Mouse (Mus musculus): ENCODE data around the gene Arf6. TPM values are rescaled to one million over a fixed set of nuclear protein-coding genes. Genes with fewer than 3 reads are reported as not detected.

Arf6 gene
- polyA plus RNA-seq, 1 experiment = 78.0 TPM

DNA sequence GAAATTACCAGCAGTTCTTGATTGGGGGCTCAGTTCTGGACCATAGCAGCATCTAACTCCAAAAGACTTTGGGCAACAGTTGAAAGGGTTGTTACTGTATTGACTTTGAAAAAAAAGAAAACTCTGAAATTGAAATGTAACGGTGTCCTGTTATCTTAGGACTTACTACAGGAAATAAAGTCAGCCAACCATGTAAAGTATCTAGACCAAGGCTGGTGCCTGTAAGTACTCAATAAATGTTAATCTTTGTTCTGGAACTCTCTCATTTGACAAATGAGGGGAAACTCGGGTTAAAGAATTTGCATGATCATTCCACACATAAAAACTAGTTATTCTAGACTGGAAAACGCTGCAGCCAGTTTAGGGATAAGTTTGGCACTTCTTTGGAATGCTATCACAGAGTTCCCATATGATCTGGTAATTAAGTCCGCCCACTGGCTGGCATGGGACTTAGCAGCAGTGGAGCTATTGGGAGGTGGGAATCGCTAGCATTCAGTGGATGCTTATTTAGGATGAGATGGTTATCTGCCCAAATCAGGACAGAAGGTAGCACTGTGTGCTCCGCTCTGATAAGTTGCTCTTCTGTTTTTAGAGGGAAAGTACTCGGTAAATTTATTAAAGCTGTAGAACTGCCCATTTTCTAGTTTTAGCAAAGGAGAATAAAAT, 17.5 kb downstream of the Arf6 start:
- Histone ChIP-seq H3K27me3 (ENCODE audit: control insufficient read depth, insufficient read depth, low read length, poor library complexity, severe bottlenecking) (no peaks in the 10 kb centered on the region), H3K9me3 (replicated peaks; ENCODE audit: control insufficient read depth, insufficient read depth, low read length, poor library complexity, severe bottlenecking) (no peaks in the 10 kb centered on the region), H3K4me1 (ENCODE audit: control insufficient read depth, insufficient read depth, low read length) (no peaks in the 10 kb centered on the region), H3K27ac (ENCODE audit: insufficient read depth, low read length) (no peak overlapping the region), H3K36me3 (ENCODE audit: control insufficient read depth, insufficient read depth, low read length, poor library complexity, severe bottlenecking) (no peaks in the 10 kb centered on the region), H3K4me3 (ENCODE audit: low read depth, low read length) (no peak overlapping the region), H3K9ac (ENCODE audit: low read depth, poor library complexity, severe bottlenecking) (no peak overlapping the region)
- TF ChIP-seq EP300 (IDR thresholded peaks at IDR 0.05; ENCODE audit: insufficient read depth, low read depth, low read length) (no peak), POLR2A (IDR thresholded peaks at IDR 0.05; ENCODE audit: insufficient read depth, low read length) (no peak), CTCF (IDR thresholded peaks at IDR 0.05; ENCODE audit: low read depth, low read length) (no peak)

DNA sequence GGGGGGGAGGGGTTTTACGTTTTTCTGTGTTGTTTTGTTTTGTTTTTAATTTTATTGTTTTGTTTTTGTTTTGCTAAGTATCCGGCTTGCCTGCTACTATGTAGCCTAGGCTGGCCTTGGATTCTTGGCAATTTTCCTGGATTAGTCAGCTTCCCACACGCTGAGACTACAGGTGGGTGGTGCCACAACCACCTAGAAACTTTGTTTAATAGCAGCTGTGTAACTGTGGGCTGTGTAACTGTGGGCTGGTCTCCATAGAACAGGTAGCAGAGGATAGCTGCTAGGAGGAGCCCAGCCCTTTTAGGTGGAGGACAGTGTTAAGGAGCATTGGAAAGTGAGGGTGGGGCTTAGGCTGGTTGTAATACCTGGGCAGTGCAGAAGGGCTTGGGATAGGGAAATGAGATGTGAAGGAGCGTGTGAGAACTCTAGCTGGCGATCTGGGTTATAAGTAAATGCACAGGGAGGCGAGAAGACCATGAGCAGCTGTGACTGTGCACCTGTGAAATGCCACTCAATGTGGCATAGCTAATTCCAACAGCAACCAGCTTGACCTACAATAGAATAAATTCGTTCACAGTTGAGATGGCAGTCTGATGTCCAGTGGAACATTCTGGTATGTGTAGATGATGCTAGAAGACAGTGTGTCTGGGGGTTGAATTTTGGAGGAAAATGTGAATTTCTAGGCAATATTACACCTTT, 18.2 kb downstream of the Arf6 start:
- no peaks in the 10 kb centered on the region for H3K36me3 ChIP-seq (ENCODE audit: control insufficient read depth, insufficient read depth, low read length, poor library complexity, severe bottlenecking)
- H3K4me3 ChIP-seq (ENCODE audit: low read depth, low read length) = no peak overlapping the region
- no peaks in the 10 kb centered on the region for H3K4me1 ChIP-seq (ENCODE audit: control insufficient read depth, insufficient read depth, low read length)
- no peak for TF ChIP-seq CTCF (IDR thresholded peaks at IDR 0.05; ENCODE audit: low read depth, low read length)
- no peak for TF ChIP-seq POLR2A (IDR thresholded peaks at IDR 0.05; ENCODE audit: insufficient read depth, low read length)
- no peak for TF ChIP-seq EP300 (IDR thresholded peaks at IDR 0.05; ENCODE audit: insufficient read depth, low read depth, low read length)
- no peaks in the 10 kb centered on the region for H3K9me3 ChIP-seq (replicated peaks; ENCODE audit: control insufficient read depth, insufficient read depth, low read length, poor library complexity, severe bottlenecking)
- no peak overlapping the region for H3K27ac ChIP-seq (ENCODE audit: insufficient read depth, low read length)
- H3K27me3 ChIP-seq (ENCODE audit: control insufficient read depth, insufficient read depth, low read length, poor library complexity, severe bottlenecking) = no peaks in the 10 kb centered on the region
- H3K9ac ChIP-seq (ENCODE audit: low read depth, poor library complexity, severe bottlenecking) = no peak overlapping the region

DNA sequence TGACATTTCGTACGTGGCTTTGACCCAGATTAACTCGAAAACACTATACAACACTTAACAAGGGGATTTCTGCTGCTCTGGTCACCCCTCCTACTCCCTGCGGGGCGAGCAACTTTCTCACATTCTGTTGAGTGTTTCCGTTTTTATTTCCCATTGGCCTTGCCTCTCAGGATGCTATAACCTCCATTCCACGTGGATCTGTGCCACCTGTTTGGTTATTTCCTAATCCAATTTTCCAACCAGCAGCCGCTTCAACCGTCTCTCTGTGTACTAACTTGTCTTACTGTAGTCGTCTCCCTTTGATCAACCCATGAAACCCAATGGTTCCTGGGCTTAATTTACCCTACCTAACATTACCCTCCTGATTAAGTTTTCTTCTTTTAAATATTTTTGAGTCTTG, 21.1 kb downstream of the Arf6 start:
- no peaks in the 10 kb centered on the region for H3K4me1 ChIP-seq (ENCODE audit: control insufficient read depth, insufficient read depth, low read length)
- H3K36me3 ChIP-seq (ENCODE audit: control insufficient read depth, insufficient read depth, low read length, poor library complexity, severe bottlenecking) = no peaks in the 10 kb centered on the region
- no peak overlapping the region for H3K9ac ChIP-seq (ENCODE audit: low read depth, poor library complexity, severe bottlenecking)
- H3K27me3 ChIP-seq (ENCODE audit: control insufficient read depth, insufficient read depth, low read length, poor library complexity, severe bottlenecking) = no peaks in the 10 kb centered on the region
- no peak for TF ChIP-seq EP300 (IDR thresholded peaks at IDR 0.05; ENCODE audit: insufficient read depth, low read depth, low read length)
- TF ChIP-seq CTCF (IDR thresholded peaks at IDR 0.05; ENCODE audit: low read depth, low read length) = no peak
- no peak overlapping the region for H3K27ac ChIP-seq (ENCODE audit: insufficient read depth, low read length)
- no peaks in the 10 kb centered on the region for H3K9me3 ChIP-seq (replicated peaks; ENCODE audit: control insufficient read depth, insufficient read depth, low read length, poor library complexity, severe bottlenecking)
- no peak overlapping the region for H3K4me3 ChIP-seq (ENCODE audit: low read depth, low read length)

DNA sequence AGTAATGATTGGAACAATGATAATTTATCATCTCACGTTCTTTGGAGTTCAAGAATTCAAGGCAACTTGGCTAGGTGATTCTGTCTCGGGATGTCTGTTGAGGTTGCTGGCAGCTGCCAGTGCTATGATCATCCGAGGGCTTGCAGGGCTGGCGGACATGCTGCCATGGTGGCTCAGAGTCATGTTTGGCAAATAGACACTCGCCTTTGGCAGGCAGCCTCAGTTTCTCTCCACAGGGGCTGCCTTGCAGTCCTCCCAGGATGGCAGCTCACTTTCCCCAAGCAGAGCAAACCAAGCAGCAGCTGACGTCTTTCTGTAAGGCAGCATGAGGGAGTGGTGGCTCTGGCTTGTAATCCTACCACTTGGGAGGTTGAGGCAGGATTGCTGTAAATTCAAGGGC, 22.5 kb downstream of the Arf6 start:
- H3K9me3 ChIP-seq (replicated peaks; ENCODE audit: control insufficient read depth, insufficient read depth, low read length, poor library complexity, severe bottlenecking) = no peaks in the 10 kb centered on the region
- H3K27me3 ChIP-seq (ENCODE audit: control insufficient read depth, insufficient read depth, low read length, poor library complexity, severe bottlenecking) = no peaks in the 10 kb centered on the region
- TF ChIP-seq POLR2A (IDR thresholded peaks at IDR 0.05; ENCODE audit: insufficient read depth, low read length) = no peak
- TF ChIP-seq EP300 (IDR thresholded peaks at IDR 0.05; ENCODE audit: insufficient read depth, low read depth, low read length) = no peak
- no peak for TF ChIP-seq CTCF (IDR thresholded peaks at IDR 0.05; ENCODE audit: low read depth, low read length)
- no peak overlapping the region for H3K27ac ChIP-seq (ENCODE audit: insufficient read depth, low read length)
- no peak overlapping the region for H3K9ac ChIP-seq (ENCODE audit: low read depth, poor library complexity, severe bottlenecking)
- no peak overlapping the region for H3K4me3 ChIP-seq (ENCODE audit: low read depth, low read length)
- no peaks in the 10 kb centered on the region for H3K4me1 ChIP-seq (ENCODE audit: control insufficient read depth, insufficient read depth, low read length)
- no peaks in the 10 kb centered on the region for H3K36me3 ChIP-seq (ENCODE audit: control insufficient read depth, insufficient read depth, low read length, poor library complexity, severe bottlenecking)

DNA sequence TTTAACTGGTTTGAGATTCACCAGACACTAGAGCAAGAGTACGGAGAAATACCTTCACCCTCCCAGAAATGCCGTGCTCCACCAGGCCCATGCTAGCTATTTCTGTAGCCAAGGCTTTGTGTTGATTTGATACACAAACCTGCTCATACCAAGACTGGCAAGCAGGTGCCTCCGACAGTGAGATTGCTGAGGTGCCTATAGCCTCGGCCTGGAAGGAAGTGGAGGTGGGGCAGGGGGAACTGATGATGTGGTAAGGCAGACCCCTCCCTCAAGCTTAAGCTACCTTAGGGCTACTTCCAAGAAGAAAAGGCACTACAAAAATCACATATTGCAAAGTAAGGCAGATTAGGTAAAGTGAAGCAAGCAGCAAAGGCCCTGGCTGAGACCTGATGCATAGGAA, 28.4 kb downstream of the Arf6 start:
- TF ChIP-seq CTCF (IDR thresholded peaks at IDR 0.05; ENCODE audit: low read depth, low read length) = no peak
- no peaks in the 10 kb centered on the region for H3K4me1 ChIP-seq (ENCODE audit: control insufficient read depth, insufficient read depth, low read length)
- no peak overlapping the region for H3K27ac ChIP-seq (ENCODE audit: insufficient read depth, low read length)

DNA sequence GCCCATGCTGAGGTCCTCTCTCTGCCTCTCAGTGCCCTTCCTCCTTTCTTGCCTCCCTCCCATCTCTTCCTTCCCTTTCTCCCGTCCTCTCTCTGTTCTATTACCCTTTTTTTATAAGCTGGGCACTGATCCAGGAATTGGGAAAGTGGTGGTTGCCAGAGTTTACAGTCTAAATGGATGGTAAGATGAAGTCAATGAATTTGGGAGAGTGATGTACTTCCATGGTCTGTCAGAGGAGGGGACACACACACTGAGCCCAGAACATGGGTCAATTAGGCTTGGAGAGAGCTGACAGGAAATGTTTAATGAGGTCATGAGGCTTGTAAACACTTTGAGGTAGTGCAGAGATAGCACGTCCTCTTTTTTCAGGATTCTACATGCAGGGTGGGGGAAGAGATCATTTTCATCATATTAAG, 28.9 kb downstream of the Arf6 start:
- H3K9ac ChIP-seq (ENCODE audit: low read depth, poor library complexity, severe bottlenecking) = no peak overlapping the region

More for the DNA sequence above, 28.4 kb downstream of the Arf6 start:
- Histone ChIP-seq H3K36me3 (ENCODE audit: control insufficient read depth, insufficient read depth, low read length, poor library complexity, severe bottlenecking) (no peaks in the 10 kb centered on the region), H3K4me3 (ENCODE audit: low read depth, low read length) (no peak overlapping the region), H3K9me3 (replicated peaks; ENCODE audit: control insufficient read depth, insufficient read depth, low read length, poor library complexity, severe bottlenecking) (no peaks in the 10 kb centered on the region), H3K27me3 (ENCODE audit: control insufficient read depth, insufficient read depth, low read length, poor library complexity, severe bottlenecking) (no peaks in the 10 kb centered on the region), H3K9ac (ENCODE audit: low read depth, poor library complexity, severe bottlenecking) (no peak overlapping the region)

More for the DNA sequence above, 28.9 kb downstream of the Arf6 start:
- Histone ChIP-seq H3K9me3 (replicated peaks; ENCODE audit: control insufficient read depth, insufficient read depth, low read length, poor library complexity, severe bottlenecking) (no peaks in the 10 kb centered on the region), H3K27me3 (ENCODE audit: control insufficient read depth, insufficient read depth, low read length, poor library complexity, severe bottlenecking) (no peaks in the 10 kb centered on the region), H3K27ac (ENCODE audit: insufficient read depth, low read length) (no peak overlapping the region), H3K36me3 (ENCODE audit: control insufficient read depth, insufficient read depth, low read length, poor library complexity, severe bottlenecking) (no peaks in the 10 kb centered on the region), H3K4me1 (ENCODE audit: control insufficient read depth, insufficient read depth, low read length) (no peaks in the 10 kb centered on the region), H3K4me3 (ENCODE audit: low read depth, low read length) (no peak overlapping the region)
- TF ChIP-seq POLR2A (IDR thresholded peaks at IDR 0.05; ENCODE audit: insufficient read depth, low read length) = no peak
- no peak for TF ChIP-seq CTCF (IDR thresholded peaks at IDR 0.05; ENCODE audit: low read depth, low read length)
- no peak for TF ChIP-seq EP300 (IDR thresholded peaks at IDR 0.05; ENCODE audit: insufficient read depth, low read depth, low read length)

All from ES-Bruce4 (cell line).